Mouse (Mus musculus) kidney, adult 11 months (tissue): ENCODE measurements around the gene Padi3.
A peak's percentile ranks its signal among the peaks of the same experiment; 100 is the strongest.

Source experiments
- DNase-seq: peaks from one replicate; pipeline ENCODE4 v3.0.0; 2022

Gene Padi3

GRCm38 (mm10) chr4:140815996-140816917 is 5.8 kb upstream of the Padi3 start:
- DNase-seq, result peak; percentile 76

- DNase-seq, result no peak
These were observed 5.0 kb upstream of the Padi3 start for GRCm38 (mm10) chr4:140815496-140815895.

DNA sequence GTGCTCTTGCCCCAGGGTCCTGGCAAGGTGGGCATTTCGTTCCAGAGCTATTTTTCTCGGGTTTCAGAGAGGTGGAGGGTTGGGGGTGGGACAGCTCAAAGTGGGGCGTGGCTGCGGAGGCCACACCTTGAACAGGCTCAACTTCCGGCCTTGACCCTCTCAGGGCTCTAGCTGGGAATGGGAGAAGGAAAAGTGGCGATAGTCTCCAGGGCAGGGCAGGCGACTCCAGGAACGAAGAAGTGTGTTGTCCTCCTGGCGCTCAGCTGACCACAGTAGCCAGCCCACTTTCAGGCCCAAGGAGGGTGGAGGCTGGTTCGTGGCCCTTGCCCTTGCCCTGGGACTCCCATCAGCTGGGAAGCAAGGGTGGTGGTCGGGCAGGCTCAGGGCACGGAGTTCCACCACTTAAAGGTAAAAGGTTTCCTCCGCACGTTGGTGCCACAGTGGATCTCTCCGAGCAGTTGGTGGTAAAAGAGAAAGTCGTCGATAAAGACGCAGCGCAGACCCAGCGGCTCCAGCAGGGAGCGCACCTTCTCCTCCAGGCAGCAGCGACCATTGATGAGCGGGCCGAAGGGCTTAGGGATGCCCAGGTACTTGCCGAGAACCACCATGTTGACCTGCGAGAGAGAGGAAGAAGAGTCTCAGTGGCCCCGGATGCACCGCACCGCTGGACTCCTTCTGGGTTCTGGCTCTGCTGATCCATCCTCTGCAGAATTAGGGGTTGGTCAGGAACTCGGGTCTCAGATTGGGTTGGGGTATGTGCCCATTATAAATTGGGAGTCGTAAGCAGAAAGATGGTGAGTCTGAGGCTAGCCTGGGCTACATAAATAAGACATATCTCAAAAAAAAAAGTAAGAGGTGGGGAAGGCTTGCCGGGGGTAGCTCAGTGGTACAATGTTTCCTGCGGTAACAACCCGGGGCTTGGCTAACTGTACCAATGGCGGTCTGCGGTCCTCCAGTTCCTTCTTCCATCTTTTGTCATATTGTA is 4.1 kb upstream of the Padi3 start:
- peak; percentile 29 for DNase-seq

GRCm38 (mm10) chr4:140813358-140814185 is 3.1 kb upstream of the Padi3 start:
- no peak for DNase-seq

DNA sequence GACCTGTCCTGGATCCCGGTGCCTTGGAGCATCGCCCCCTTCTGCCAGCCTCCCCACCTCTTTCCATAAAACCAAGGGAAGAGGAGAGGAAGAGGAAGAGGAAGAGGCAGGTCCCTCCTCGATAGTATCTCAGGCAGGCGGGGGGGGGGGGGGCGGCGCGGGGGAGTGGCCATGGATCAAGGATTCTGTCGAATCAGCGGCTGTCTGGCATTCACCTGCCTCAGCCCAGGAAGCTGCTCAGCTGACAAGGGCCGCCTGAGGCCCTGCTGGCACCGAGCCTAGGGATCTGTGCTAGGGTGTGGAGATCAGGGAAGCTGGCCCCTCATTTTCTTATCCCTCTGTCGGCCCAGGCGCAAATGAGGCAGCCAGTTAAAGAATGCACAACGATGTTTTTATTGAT is 2.2 kb upstream of the Padi3 start:
- DNase-seq, result peak; percentile 34

DNA sequence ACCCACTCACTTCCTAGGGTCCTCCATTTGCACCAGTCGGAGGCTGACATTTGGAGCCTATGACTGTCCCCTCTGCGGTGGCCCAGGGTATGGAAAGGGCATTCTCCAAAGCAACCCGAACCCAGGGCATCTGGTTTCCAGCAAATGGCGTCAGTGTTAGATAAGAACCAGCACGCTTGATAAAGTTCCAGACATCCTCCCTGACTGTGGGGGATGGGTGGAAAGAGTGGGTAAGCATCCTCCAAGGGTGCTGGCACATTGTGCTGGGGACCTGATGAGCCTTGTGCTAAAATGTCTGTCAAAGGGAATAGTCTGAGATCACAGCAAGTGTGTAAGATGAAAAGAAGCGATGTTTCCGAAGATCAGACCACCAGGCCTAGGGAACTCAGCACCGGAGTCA is 1.7 kb upstream of the Padi3 start:
- no peak for DNase-seq

GRCm38 (mm10) chr4:140809118-140809517 is 1.3 kb downstream of the Padi3 start:
- no peak for DNase-seq

GRCm38 (mm10) chr4:140804601-140805000 is 5.8 kb downstream of the Padi3 start:
- no peak for DNase-seq

DNA sequence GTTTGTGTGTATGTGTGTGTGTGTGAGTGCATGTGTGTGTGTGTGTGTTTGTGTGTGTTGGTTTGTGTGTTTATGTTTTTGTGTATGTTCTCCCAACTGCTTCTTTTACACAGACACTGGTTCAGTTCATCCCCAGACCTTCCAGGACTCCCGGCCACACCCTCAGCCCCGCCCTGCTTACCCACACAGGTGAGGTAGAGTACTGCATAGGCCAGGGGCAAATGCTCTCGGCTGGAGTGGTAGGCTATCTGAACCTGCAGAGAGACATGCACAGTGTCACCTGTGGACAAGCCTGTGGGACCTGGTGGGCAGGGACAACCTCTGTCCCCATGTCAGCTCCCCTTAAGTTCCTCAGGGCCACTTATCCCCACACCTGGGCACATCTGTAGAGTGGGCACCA is 9.1 kb downstream of the Padi3 start:
- no peak for DNase-seq

DNA sequence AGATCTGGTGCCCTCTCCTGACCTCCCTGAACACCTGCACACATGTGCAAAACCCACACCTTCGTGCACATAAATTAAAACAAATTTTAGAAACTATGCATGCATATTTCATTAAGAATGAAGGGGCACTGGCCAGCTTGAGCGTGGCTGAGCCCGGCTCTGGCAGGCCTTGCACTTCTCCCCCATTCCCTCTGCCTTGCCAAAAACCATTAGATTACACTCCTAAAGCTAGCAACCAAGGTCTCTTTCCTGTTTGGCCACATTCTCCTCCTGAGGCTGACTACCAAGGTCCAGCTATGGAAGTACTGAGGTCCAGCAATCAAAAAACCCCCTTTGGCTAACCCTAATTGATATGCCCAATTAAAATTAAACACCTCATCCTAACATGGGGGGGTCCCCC is 13.7 kb downstream of the Padi3 start:
- DNase-seq, result no peak

DNA sequence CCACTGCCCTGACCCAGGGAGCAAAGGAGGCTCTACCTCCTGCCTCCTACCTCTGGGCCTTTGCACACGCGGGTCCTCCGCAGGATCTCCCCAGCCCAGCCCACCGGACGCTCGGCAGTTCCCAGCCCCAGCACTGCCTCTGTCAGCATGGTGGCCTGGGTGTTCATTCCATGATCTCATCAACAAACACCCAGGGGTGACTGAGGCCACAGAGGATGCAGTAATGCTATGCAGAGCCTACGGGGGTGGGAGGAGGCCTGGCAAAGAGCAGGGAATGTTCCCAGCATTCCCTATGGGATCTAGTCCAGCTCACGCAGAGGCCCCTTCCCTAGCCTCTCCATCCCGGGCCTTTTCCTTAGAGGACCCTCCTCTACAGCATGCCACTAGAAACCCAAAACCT is 15.8 kb downstream of the Padi3 start:
- no peak for DNase-seq

- DNase-seq, result no peak
These were observed 16.7 kb downstream of the Padi3 start for GRCm38 (mm10) chr4:140793795-140794194.

GRCm38 (mm10) chr4:140792584-140792983 is 17.9 kb downstream of the Padi3 start:
- no peak for DNase-seq

GRCm38 (mm10) chr4:140791071-140791470 is 19.4 kb downstream of the Padi3 start:
- DNase-seq, result no peak

GRCm38 (mm10) chr4:140789983-140790382 is 20.5 kb downstream of the Padi3 start:
- no peak for DNase-seq

DNA sequence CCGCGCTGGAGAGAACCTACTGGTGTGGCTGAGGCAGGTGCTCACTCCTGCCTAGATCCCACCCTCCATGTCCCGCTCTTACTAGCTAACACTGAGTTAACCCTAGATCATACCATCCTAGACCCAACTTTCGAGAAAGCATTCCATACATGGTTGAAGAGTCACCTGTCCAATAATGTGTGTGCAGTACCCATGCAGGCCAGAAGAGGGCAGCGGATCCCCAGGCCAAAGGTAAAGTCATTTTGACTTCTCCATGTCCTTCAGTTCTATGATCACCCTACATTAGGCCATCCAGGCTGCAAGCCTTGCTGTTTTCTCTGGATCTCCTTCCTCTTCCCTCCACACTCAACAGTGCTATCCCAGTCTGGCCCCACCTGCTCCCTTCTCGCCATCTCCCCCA is 21.5 kb downstream of the Padi3 start:
- peak; percentile 47 for DNase-seq

DNA sequence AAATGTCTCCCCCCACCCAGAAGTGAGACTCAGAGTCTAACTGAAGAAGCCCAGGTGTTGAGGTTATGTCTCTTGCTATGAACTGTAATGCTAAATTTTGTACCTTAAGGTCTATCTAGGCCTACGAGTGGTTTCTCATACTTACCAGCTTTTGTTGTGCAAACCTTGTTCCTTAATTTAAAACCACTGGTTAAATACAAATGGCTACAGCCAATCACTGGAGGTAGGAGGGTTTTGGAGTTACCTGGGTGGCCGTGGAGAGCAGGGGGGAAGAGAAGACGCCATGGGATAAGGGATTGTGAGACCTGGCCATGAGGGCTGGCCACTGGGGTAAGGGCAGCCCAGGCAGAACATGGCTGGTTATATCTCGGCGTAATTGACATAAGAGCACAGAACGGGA is 22.2 kb downstream of the Padi3 start:
- no peak for DNase-seq

DNA sequence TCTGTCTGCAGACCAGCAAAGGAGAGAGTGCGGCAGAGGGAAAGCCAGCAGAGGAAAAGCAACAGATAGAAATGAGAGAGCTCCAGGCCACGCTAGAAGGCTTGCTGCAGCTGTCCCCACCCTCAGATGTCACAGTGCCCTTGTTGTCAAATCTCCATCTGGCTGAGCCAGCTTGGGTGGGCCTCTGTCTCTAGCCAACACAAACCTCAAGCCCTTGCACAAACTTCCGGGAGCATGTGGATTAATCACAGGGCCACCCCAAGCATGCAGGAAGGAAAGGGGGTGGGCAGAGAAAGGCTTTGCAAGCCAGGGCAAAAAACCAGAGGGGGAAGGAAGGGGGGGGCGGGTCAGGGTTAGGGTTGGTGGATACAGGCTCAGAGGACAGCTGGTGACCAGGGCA is 23.0 kb downstream of the Padi3 start:
- peak; percentile 36 for DNase-seq

GRCm38 (mm10) chr4:140785217-140785616 is 25.2 kb downstream of the Padi3 start:
- DNase-seq, result no peak

GRCm38 (mm10) chr4:140784292-140784945 is 26.0 kb downstream of the Padi3 start:
- no peak for DNase-seq

- DNase-seq, result no peak
These were observed 27.6 kb downstream of the Padi3 start for GRCm38 (mm10) chr4:140782821-140783220.

- DNase-seq, result no peak
These were observed 29.9 kb downstream of the Padi3 start for GRCm38 (mm10) chr4:140780507-140780906.
